Mouse (Mus musculus): ENCODE data around the gene Brox.

DNA sequence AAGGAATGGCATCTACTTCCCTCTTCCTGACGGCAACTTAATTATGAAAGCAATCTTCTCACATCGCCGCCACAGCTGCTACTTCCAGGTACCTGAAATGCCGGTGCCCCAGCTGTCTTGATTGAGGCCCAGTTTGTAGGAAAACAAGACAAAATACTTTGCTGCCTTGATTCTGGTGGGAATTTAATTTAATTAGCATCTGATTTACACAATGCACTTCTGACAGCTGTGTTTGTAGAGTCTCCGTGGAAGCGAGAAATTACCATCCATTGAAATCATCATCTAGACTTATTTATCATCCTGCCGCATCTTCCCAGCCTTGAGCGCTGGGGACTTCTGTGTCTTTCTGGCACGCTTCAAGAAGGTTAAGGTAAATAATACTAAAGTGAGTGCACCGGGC is 44.5 kb downstream of the Brox start:
- TF ChIP-seq CTCF (IDR thresholded peaks at IDR 0.05; ENCODE audit: insufficient read depth, low read depth, low read length) = no peak
- TF ChIP-seq POLR2A (IDR thresholded peaks at IDR 0.05; ENCODE audit: insufficient read depth, low read depth, low read length) = no peak

Measured in olfactory bulb, adult 2 months (tissue).